22 mouse cellular contexts compared by ENCODE assay signal in the genomic region with DNA sequence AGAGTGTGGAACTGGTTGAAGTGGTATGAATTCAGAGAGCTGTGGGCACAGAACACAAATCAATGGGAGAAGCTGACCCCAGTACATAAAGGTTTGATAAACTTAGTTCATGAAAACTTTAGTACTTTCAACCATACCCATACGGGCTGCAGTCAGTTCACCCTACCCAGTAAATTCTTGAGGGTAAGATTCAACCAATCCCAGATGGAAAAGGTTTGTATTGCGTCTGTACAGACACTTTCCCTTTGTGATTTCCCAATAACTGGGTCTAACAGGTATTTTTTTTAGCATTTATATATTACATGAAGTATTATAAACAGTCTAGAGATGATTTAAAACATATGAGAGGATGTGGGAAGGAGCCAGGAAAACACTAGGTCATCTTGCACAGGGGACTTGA. TPM values are rescaled to one million over a fixed set of nuclear protein-coding genes. Genes with fewer than 3 reads are reported as not detected.
A peak's percentile ranks its signal among the peaks of the same experiment; 100 is the strongest.
DNase-seq lines count a peak whose midpoint lies in the region; TF ChIP-seq lines count a peak whose summit lies in the region.
"Had no signal": no experiment of that assay in that cellular context is flagged by ENCODE, and none has a peak within 500 bp of the region (broad histone marks: within the 10 kb centered on the region; RNA-seq: fewer than 3 reads in every experiment).

No protein-coding gene starts in this region.

- H3K27me3 ChIP-seq in CH12.LX (replicated peaks): no peaks in the 10 kb centered on the region

- peaks cover 6 to 43% of the 10 kb centered on the region in 2 experiments for H3K36me3 ChIP-seq in CH12.LX (replicated peaks in 1 of 2; ENCODE audit: control insufficient read depth in 1 of 2, insufficient read depth in 1 of 2, low read length in 1 of 2)
- H3K36me3 ChIP-seq: G1E had no signal

- TF ChIP-seq CTCF in CH12.LX (conservative IDR thresholded peaks at IDR 0.05 in 1 of 2, IDR thresholded peaks at IDR 0.05 in 1 of 2; ENCODE audit: low read depth in 2 of 2, low read length in 2 of 2): no peak

- in situ Hi-C loops in CH12.LX (cut with MboI; ENCODE audit: low pct_ligation_motif_present, low pct_unique_long_range_greater_than_20kb, low sequenced_read_pairs): no loop called here

- H3K79me2 ChIP-seq in CH12.LX (replicated peaks; ENCODE audit: control insufficient read depth, extremely low read depth, insufficient read depth, poor library complexity, severe bottlenecking): no peaks in the 10 kb centered on the region

- no peak overlapping the region for H3K4me2 ChIP-seq in CH12.LX (ENCODE audit: insufficient read depth, low read depth, poor library complexity, severe bottlenecking)

- peak; percentile 33 for DNase-seq in heart, adult 11 months
- DNase-seq in heart, postnatal 4 days: no peak
- DNase-seq in CH12.LX (ENCODE audit: extremely low read depth): no peak
- no peak for DNase-seq in adrenal gland, postnatal 14 days
- DNase-seq: adrenal gland, adult 2 months; adrenal gland, adult 8-10 months; adrenal gland, postnatal 10 days; adrenal gland, postnatal 25 days; adrenal gland, postnatal 36 days; B cell, adult 2 months; cerebellum, adult 11 months; cerebellum, adult 11-12 months; cerebellum, adult 18-20 months; cerebellum, adult 2 months; cerebellum, adult 8-10 months had no signal

- no peak for TF ChIP-seq EP300 in CH12.LX (IDR thresholded peaks at IDR 0.05; ENCODE audit: low read length)

- H3K9ac ChIP-seq in CH12.LX (ENCODE audit: insufficient read depth, low read depth): no peak overlapping the region

- no peaks in the 10 kb centered on the region for H3K9me3 ChIP-seq in CH12.LX (replicated peaks; ENCODE audit: low read length)

- dilution Hi-C loops in CH12.LX (cut with MboI; ENCODE audit: extremely low pct_ligation_motif_present, extremely low pct_unique_long_range_greater_than_20kb, low sequenced_read_pairs): no loop called here

- no peak for TF ChIP-seq POLR2A in CH12.LX (IDR thresholded peaks at IDR 0.05; ENCODE audit: low read depth, low read length)

- H3K4me3 ChIP-seq in CH12.LX (replicated peaks in 1 of 3; ENCODE audit: low read depth in 2 of 3, low read length in 2 of 3, poor library complexity in 1 of 3): no peak overlapping the region

- no peak for TF ChIP-seq RAD21 in CH12.LX (IDR thresholded peaks at IDR 0.05; ENCODE audit: low read depth, low read length)

- H3K27ac ChIP-seq in CH12.LX (ENCODE audit: insufficient read depth, low read depth): no peak overlapping the region

- H3K4me1 ChIP-seq in CH12.LX (ENCODE audit: control insufficient read depth in 1 of 2, insufficient read depth in 2 of 2): peaks cover 15 to 40% of the 10 kb centered on the region in 2 experiments

TF ChIP-seq in CH12.LX, 34 proteins besides CTCF, POLR2A, EP300 and RAD21:
- TF ChIP-seq POLR2AphosphoS2 (IDR thresholded peaks at IDR 0.05; ENCODE audit: low read depth, low read length) (0 out of 2 replicates have a peak, but pooled peaks have one; percentile 24), USF1 (IDR thresholded peaks at IDR 0.05; ENCODE audit: low read depth, low read length) (no peak), ZMIZ1 (IDR thresholded peaks at IDR 0.05; ENCODE audit: low read depth, low read length) (peak; percentile 59; the same call in 1 of the 2 replicates), CHD2 (IDR thresholded peaks at IDR 0.05; ENCODE audit: low read length) (peak; percentile 57; the same call in 1 of the 2 replicates), MXI1 (IDR thresholded peaks at IDR 0.05; ENCODE audit: low read depth, low read length) (no peak)
TF ChIP-seq in CH12.LX: peak in this region for 3.

RNA-seq across cellular contexts. Expression of gene Myh2, which starts 15.2 kb away (rescaled TPM):
- total RNA-seq in heart, postnatal 4 days (2021): under 1 TPM in 1 of 2 experiments, not detected in 1; 0.65 TPM
- total RNA-seq in CH12.LX (2012; rRNA removed): 0.08 TPM in 2 replicates
- 0.04 TPM in 1 of 2 replicates, not detected in the other for total RNA-seq in CH12.LX (2014; rRNA removed)
- polyA plus RNA-seq in CH12.LX (2012; ENCODE audit: insufficient read length, low read depth): 0.04 TPM in 1 of 2 replicates, not detected in the other
- total RNA-seq in adrenal gland, postnatal 14 days (2021): 0.08 TPM in 1 of 2 replicates, not detected in the other
- total RNA-seq: adrenal gland, adult 2 months; adrenal gland, adult 8-10 months; adrenal gland, postnatal 25 days; ES-E14; MEL had no signal
- polyA plus RNA-seq: activated CD4-positive, CD25-positive, alpha-beta regulatory T cell, adult 4 months; adrenal gland, adult 2 months; C2C12; CD4-positive, CD25-positive, alpha-beta regulatory T cell, adult 4 months; cerebellum, adult 2 months; G1E; Patski had no signal

RNA-seq across cellular contexts. Expression of gene Myh1, which starts 44.2 kb away (rescaled TPM):
- total RNA-seq in heart, postnatal 4 days (2021): 1 to 10 TPM in 1 of 2 experiments, under 1 TPM in 1; 0.14 to 3.2 TPM
- 0.04 TPM in 2 replicates for total RNA-seq in CH12.LX (2012; rRNA removed)
- total RNA-seq in CH12.LX (2014; rRNA removed): 0.04 TPM in 1 of 2 replicates, not detected in the other
- 0.04 TPM in 1 of 2 replicates, not detected in the other for polyA plus RNA-seq in CH12.LX (2012; ENCODE audit: insufficient read length, low read depth)
- 0.23 and 0.30 TPM in 2 replicates for total RNA-seq in adrenal gland, postnatal 14 days (2021)
- total RNA-seq: G1E, MEL had no signal
- polyA plus RNA-seq: activated CD4-positive, CD25-positive, alpha-beta regulatory T cell, adult 4 months; adrenal gland, adult 2 months; CD4-positive, CD25-positive, alpha-beta regulatory T cell, adult 4 months; cerebellum, adult 2 months; G1E; Patski had no signal
